Mouse (Mus musculus) kidney, embryonic 16.5 days (tissue): ENCODE data around the gene Umad1. TPM values are rescaled to one million over a fixed set of nuclear protein-coding genes. Genes with fewer than 3 reads are reported as not detected.

Source experiments
- ATAC-seq: fragments of 200-750 bp; cut with Nextera tagmentation; 2 replicates; pipeline ENCODE4 v1.8.0; 2017; ENCODE audit warnings: moderate TSS enrichment; ENCODE audit not compliant: low FRiP score, low TSS enrichment
- H3K27ac ChIP-seq: fragments of 300-500 bp; sonication (generic); 2 replicates; pipeline ENCODE4 v1.5.1; 2014; ENCODE audit warnings: low read length
- H3K27me3 ChIP-seq: fragments of 300-500 bp; sonication (generic); 2 replicates; pipeline ENCODE4 v1.6.1; 2014; ENCODE audit warnings: low read length, control low read depth, mixed read lengths; ENCODE audit not compliant: insufficient read depth
- H3K36me3 ChIP-seq: fragments of 300-500 bp; sonication (generic); 2 replicates; pipeline ENCODE4 v1.6.1; 2014; ENCODE audit warnings: low read length, control low read depth, mixed read lengths; ENCODE audit not compliant: insufficient read depth
- H3K4me1 ChIP-seq: fragments of 300-500 bp; sonication (generic); 2 replicates; pipeline ENCODE4 v1.6.1; 2014; ENCODE audit warnings: low read length, control low read depth, mixed read lengths; ENCODE audit not compliant: insufficient read depth
- H3K4me2 ChIP-seq: fragments of 300-500 bp; sonication (generic); replicated peaks from 2 replicates; pipeline ENCODE4 v1.6.1; 2014; ENCODE audit warnings: low read depth, low read length
- H3K4me3 ChIP-seq: fragments of 300-500 bp; sonication (generic); 2 replicates; pipeline ENCODE4 v1.5.1; 2014; ENCODE audit warnings: mild to moderate bottlenecking, low read length
- H3K9ac ChIP-seq: fragments of 300-500 bp; sonication (generic); replicated peaks from 2 replicates; pipeline ENCODE4 v1.6.1; 2014; ENCODE audit warnings: low read length
- H3K9me3 ChIP-seq: fragments of 300-500 bp; sonication (generic); 2 replicates; pipeline ENCODE4 v1.6.1; 2016; ENCODE audit warnings: low read length, control low read depth
- WGBS: fragments of 180-500 bp; shearing (Covaris S2); extraction: QIAGEN DNeasy Blood & Tissue Kit; methylation state at CpG from one replicate; pipeline ENCODE4 v1.1.7; 2014; 5-methylcytosine and 5-hydroxymethylcytosine counted together
- polyA plus RNA-seq: library from polyadenylated mRNA; unstranded; fragments of >200 nt; fragmentation: Nextera tagmentation; extraction: Ambion mirVana; gene quantifications from 2 replicates; pipeline ENCODE4 v1.2.1, GENCODE M21; 2015

Umad1 gene
- 25.5 and 27.4 TPM in 2 replicates for polyA plus RNA-seq

DNA sequence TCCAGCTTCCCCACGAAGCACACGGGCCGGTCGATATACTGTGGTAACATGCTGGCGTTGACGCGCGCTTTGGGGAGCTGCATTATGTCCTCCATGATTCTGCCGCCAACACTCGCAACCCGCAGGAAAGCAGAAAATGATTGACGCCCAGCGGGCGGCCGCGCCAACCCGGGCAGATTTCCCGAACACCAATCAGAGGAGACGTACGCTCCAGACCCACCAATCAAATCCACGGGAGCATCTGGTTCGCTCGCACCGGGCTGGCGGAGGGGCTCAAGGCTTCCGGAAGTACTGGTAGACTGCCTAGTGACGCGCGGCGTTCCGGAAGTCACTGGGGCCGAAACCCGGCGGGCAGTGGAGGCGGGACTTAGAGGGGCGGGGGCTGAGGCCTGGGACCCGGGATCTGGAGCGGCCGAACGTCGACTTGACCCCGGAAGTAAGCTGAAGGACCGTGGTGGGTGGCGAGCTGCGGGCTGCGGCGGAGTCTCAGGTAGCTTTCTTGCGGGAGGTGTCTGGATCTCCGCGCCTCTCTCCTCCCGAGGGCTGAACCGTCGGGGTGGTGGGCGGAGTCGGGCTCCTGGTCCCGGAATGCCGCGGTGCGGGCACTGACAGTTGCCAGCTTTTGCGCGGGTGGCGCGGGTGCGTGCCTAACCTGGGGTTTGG is at the start of gene Umad1, which contains the start of the genes Rpa3 and Gm45062:
Umad1 (plus strand) TSS at position 285 of the 663 bp plus-strand sequence.
Rpa3 (minus strand) TSS at position 170 of the 663 bp plus-strand sequence.
Gm45062 (plus strand) TSS at position 447 of the 663 bp plus-strand sequence.
- Histone ChIP-seq H3K9me3 (no peaks in the 10 kb centered on the region), H3K36me3 (0 out of 2 replicates have a peak, but pooled peaks cover 4% of the 10 kb centered on the region), H3K27ac (peak within 1 kb of the TSS; percentile 85), H3K27me3 (no peaks in the 10 kb centered on the region), H3K4me3 (peak within 1 kb of the TSS; percentile 87), H3K9ac (peak within 1 kb of the TSS; percentile 79), H3K4me1 (0 out of 2 replicates have a peak, but pooled peaks cover 10% of the 10 kb centered on the region), H3K4me2 (peak within 1 kb of the TSS; percentile 92)
- WGBS: under 1% methylated on average over 61 of the region's 64 CpGs
- peak; percentile 100 for ATAC-seq

DNA sequence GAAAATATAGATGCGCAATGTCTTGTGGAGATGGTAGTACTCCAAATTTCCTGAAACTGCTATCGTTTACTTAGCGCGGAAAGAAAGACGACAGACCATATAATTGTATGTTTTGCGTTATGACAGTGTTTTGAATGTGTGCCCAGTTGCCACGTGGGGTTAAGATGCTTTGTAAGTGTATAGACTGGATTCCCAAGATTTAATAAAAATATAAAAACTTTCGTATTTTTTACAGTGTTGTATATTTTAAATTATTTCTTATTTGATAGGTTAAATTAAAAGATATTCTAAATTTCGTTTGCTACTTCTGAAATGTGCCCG is 49.3 kb upstream of the Umad1 start:
- peaks cover 8% of the 10 kb centered on the region; the same call in 1 of the 2 replicates for H3K4me1 ChIP-seq
- H3K9me3 ChIP-seq: no peaks in the 10 kb centered on the region
- peak overlapping the region; percentile 93 for H3K9ac ChIP-seq
- H3K27me3 ChIP-seq: no peaks in the 10 kb centered on the region
- WGBS: 10% methylated on average over 10 of the region's 10 CpGs
- no peak; the same call in 1 of the 2 replicates for ATAC-seq
- H3K27ac ChIP-seq: peak overlapping the region; percentile 97
- H3K4me2 ChIP-seq: peak overlapping the region; percentile 73
- peaks cover 8% of the 10 kb centered on the region for H3K36me3 ChIP-seq
- peak overlapping the region; percentile 83 for H3K4me3 ChIP-seq

GRCm38 (mm10) chr6:8210661-8211060 is 48.4 kb upstream of the Umad1 start:
- 90% methylated on average over 3 of the region's 3 CpGs for WGBS
- no peaks in the 10 kb centered on the region for H3K9me3 ChIP-seq
- no peak for ATAC-seq
- H3K27me3 ChIP-seq: no peaks in the 10 kb centered on the region
- H3K27ac ChIP-seq: no peak overlapping the region
- H3K36me3 ChIP-seq: peaks cover 16% of the 10 kb centered on the region
- no peak overlapping the region for H3K9ac ChIP-seq
- no peak overlapping the region for H3K4me3 ChIP-seq
- peaks cover 8% of the 10 kb centered on the region; the same call in 1 of the 2 replicates for H3K4me1 ChIP-seq
- H3K4me2 ChIP-seq: peak overlapping the region; percentile 73

GRCm38 (mm10) chr6:8227035-8227434 is 32.1 kb upstream of the Umad1 start:
- Histone ChIP-seq H3K9ac (no peak overlapping the region), H3K27ac (no peak overlapping the region), H3K4me1 (no peaks in the 10 kb centered on the region), H3K27me3 (no peaks in the 10 kb centered on the region), H3K9me3 (no peaks in the 10 kb centered on the region), H3K4me3 (no peak overlapping the region), H3K36me3 (peaks cover 21% of the 10 kb centered on the region), H3K4me2 (no peak overlapping the region)
- 89% methylated on average over 3 of the region's 3 CpGs for WGBS
- ATAC-seq: no peak

DNA sequence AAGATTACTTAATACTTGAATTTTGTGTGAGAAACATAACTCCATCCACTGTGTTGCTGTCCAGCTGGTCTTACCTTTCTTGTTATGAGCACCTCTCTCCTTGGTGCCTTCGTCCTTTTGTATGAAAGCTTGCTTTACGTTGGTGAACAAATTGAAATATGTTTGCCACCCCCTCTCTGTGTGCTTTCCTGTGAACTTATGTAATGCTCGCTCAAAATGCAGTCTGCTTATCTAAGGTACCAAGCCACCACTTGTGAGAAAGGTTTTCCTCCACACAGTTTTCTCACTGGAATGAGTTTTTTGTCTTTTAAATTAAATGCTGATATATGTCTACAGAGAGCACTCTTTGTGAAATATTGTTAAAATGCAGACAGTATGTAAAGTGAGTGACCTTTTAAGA is 30.5 kb upstream of the Umad1 start:
- Histone ChIP-seq H3K4me2 (no peak overlapping the region), H3K27me3 (no peaks in the 10 kb centered on the region), H3K4me1 (no peaks in the 10 kb centered on the region), H3K9me3 (no peaks in the 10 kb centered on the region), H3K36me3 (peaks cover 27% of the 10 kb centered on the region), H3K27ac (no peak overlapping the region), H3K4me3 (no peak overlapping the region), H3K9ac (no peak overlapping the region)
- WGBS: 84% methylated on average over 3 of the region's 3 CpGs
- no peak for ATAC-seq

GRCm38 (mm10) chr6:8258316-8258715 is 772 bp upstream of the Umad1 start:
- Histone ChIP-seq H3K9ac (peak overlapping the region; percentile 79), H3K4me2 (peak overlapping the region; percentile 87), H3K4me3 (peak overlapping the region; percentile 87), H3K4me1 (0 out of 2 replicates have a peak, but pooled peaks cover 10% of the 10 kb centered on the region), H3K9me3 (no peaks in the 10 kb centered on the region), H3K36me3 (0 out of 2 replicates have a peak, but pooled peaks cover 7% of the 10 kb centered on the region), H3K27ac (peak overlapping the region; percentile 59; the same call in 1 of the 2 replicates), H3K27me3 (no peaks in the 10 kb centered on the region)
- 8% methylated on average over 6 of the region's 6 CpGs for WGBS
- no peak for ATAC-seq

DNA sequence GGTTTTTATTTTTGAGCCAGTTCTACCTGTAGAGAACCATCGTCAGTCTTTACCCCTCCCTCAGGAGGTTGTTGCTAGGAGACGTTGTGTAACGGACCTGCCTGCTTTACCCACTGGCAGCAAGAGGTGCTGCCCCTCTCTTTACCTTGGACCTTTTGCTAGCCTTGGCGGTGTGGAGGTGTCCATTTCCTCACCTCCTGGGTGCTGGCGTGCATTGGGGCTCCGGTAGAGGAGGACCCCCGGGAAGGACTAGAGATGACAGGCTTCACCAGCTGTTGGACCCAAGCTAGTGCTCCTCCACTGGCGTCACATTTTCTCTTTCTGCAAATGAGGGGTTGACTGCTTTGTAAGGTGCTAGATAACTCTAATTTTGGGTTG is 568 bp downstream of the Umad1 start:
- H3K9ac ChIP-seq: peak overlapping the region; percentile 73
- H3K4me3 ChIP-seq: peak overlapping the region; percentile 87
- under 1% methylated on average over 8 of the region's 8 CpGs for WGBS
- no peaks in the 10 kb centered on the region for H3K9me3 ChIP-seq
- peak; percentile 62 for ATAC-seq
- peak overlapping the region; percentile 92 for H3K4me2 ChIP-seq
- no peaks in the 10 kb centered on the region for H3K27me3 ChIP-seq
- 0 out of 2 replicates have a peak, but pooled peaks cover 10% of the 10 kb centered on the region for H3K4me1 ChIP-seq
- 0 out of 2 replicates have a peak, but pooled peaks cover 4% of the 10 kb centered on the region for H3K36me3 ChIP-seq
- peak overlapping the region; percentile 85 for H3K27ac ChIP-seq

DNA sequence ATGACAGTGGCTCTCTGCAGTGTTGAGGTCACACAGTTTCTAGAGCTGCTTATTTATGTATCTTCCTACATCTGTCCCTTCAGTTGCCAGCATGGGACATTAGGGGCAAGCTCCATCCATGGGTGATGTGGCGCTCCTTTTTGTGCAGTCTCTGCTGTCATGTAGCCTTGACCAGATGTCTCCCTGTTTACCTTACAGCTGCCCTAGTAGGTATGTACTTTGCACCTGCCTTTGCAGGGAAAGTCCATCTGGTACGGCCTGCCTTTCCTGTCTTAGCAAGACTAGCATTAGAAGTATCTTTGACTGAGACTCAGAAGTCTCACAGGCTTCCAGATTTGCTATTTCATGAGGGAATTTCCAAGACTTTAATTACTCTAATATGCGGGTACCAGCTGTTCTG is 12.0 kb downstream of the Umad1 start:
- Histone ChIP-seq H3K4me1 (no peaks in the 10 kb centered on the region), H3K4me3 (no peak overlapping the region), H3K9me3 (no peaks in the 10 kb centered on the region), H3K27me3 (no peaks in the 10 kb centered on the region), H3K27ac (no peak overlapping the region), H3K9ac (no peak overlapping the region), H3K4me2 (no peak overlapping the region), H3K36me3 (no peaks in the 10 kb centered on the region)
- 84% methylated on average over 3 of the region's 3 CpGs for WGBS
- ATAC-seq: no peak

DNA sequence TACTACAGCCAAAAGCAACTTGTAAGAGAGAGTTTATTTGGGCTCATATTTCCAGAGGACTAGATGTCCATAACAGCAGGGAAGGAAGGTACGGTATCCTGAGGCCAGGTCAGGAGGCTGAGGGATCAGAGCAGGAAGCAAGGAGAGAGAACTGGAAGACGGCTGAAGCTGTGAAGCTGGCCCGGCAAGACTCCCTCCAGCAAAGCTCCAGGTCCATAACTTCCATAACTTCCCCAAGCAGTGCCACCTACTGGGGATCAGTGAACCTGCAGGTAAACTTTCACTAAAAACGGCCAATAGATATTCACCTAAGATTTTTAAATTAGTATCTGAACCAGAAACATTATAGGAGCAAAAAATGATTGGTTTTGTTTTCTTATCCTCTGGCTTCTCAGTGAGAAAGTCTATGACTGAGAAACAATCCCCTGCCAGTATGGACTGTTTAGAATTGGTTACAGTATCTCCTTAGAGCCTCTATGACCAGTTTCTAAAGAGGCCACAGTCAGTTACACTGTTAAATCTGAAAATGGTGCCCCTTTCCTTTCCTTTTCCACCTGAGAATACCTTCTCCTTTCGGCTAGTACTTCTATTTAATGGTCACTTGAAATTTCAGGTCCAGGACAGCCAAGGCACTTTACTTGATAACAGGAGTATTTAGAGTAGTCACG is 15.4 kb downstream of the Umad1 start:
- Histone ChIP-seq H3K4me2 (no peak overlapping the region), H3K9ac (no peak overlapping the region), H3K27ac (no peak overlapping the region), H3K9me3 (no peaks in the 10 kb centered on the region; the same call in 1 of the 2 replicates), H3K36me3 (0 out of 2 replicates have a peak, but pooled peaks cover 4% of the 10 kb centered on the region), H3K27me3 (no peaks in the 10 kb centered on the region), H3K4me3 (no peak overlapping the region), H3K4me1 (no peaks in the 10 kb centered on the region)
- 0 out of 2 replicates have a peak, but pooled peaks have one; percentile 12 for ATAC-seq
- WGBS: 33% methylated on average over 6 of the region's 6 CpGs
